Mouse (Mus musculus) ES-Bruce4 (cell line): ENCODE results near the gene Trpc1. TPM values are rescaled to one million over a fixed set of nuclear protein-coding genes. Genes with fewer than 3 reads are reported as not detected.

Source experiments
- H3K27ac ChIP-seq: 2 replicates; pipeline ENCODE4 v1.5.1; 2012; ENCODE audit warnings: low read length, inconsistent platforms; ENCODE audit not compliant: insufficient read depth
- H3K27me3 ChIP-seq: 2 replicates; pipeline ENCODE4 v1.6.1; 2012; ENCODE audit warnings: mild to moderate bottlenecking, low read length, inconsistent platforms; ENCODE audit not compliant: control insufficient read depth, poor library complexity, insufficient read depth, severe bottlenecking
- H3K36me3 ChIP-seq: 2 replicates; pipeline ENCODE4 v1.6.1; 2012; ENCODE audit warnings: inconsistent platforms, mild to moderate bottlenecking, low read length, moderate library complexity; ENCODE audit not compliant: control insufficient read depth, poor library complexity, insufficient read depth, severe bottlenecking
- H3K4me1 ChIP-seq: one replicate; pipeline ENCODE4 v1.8.1; 2011; ENCODE audit warnings: low read length; ENCODE audit not compliant: control insufficient read depth, insufficient read depth
- H3K4me3 ChIP-seq: 2 replicates; pipeline ENCODE4 v1.5.1; 2011; ENCODE audit warnings: low read depth, mild to moderate bottlenecking, low read length
- H3K9ac ChIP-seq: 2 replicates; pipeline ENCODE4 v1.6.1; 2012; ENCODE audit warnings: low read depth, mild to moderate bottlenecking, inconsistent platforms; ENCODE audit not compliant: poor library complexity, severe bottlenecking
- H3K9me3 ChIP-seq: replicated peaks from 2 replicates; pipeline ENCODE4 v1.6.1; 2012; ENCODE audit warnings: mild to moderate bottlenecking, low read length, inconsistent platforms; ENCODE audit not compliant: control insufficient read depth, poor library complexity, insufficient read depth, severe bottlenecking
- CTCF ChIP-seq: IDR thresholded peaks from one replicate; pipeline ENCODE4 v1.8.1; 2011; ENCODE audit warnings: low read depth, low read length
- EP300 ChIP-seq: IDR thresholded peaks from 2 replicates; pipeline ENCODE4 v1.6.1; 2011; ENCODE audit warnings: low read depth, low read length; ENCODE audit not compliant: insufficient read depth
- POLR2A ChIP-seq: IDR thresholded peaks from one replicate; pipeline ENCODE4 v1.8.1; 2011; ENCODE audit warnings: low read length; ENCODE audit not compliant: insufficient read depth
- polyA plus RNA-seq: library from polyadenylated mRNA; stranded (reverse); fragments of >200 nt; gene quantifications from 2 replicates; pipeline ENCODE4 v1.2.4, GENCODE M21; 2011; ENCODE audit warnings: low read depth; ENCODE audit not compliant: missing spikeins, insufficient read depth, insufficient read length

Trpc1 gene
- polyA plus RNA-seq, 1 experiment: 6.2 TPM

GRCm38 (mm10) chr9:95680691-95681090 lies 69.5 kb downstream of the Trpc1 start:
- Histone ChIP-seq H3K4me3 (no peak overlapping the region), H3K9ac (no peak overlapping the region), H3K9me3 (0 out of 2 replicates have a peak, but pooled peaks cover 5% of the 10 kb centered on the region), H3K27ac (no peak overlapping the region), H3K4me1 (no peaks in the 10 kb centered on the region), H3K27me3 (no peaks in the 10 kb centered on the region), H3K36me3 (0 out of 2 replicates have a peak, but pooled peaks cover 2% of the 10 kb centered on the region)
- no peak for TF ChIP-seq EP300
- TF ChIP-seq CTCF: no peak
- TF ChIP-seq POLR2A: no peak

GRCm38 (mm10) chr9:95679966-95680365 lies 70.2 kb downstream of the Trpc1 start:
- Histone ChIP-seq H3K4me1 (no peaks in the 10 kb centered on the region), H3K4me3 (no peak overlapping the region), H3K36me3 (0 out of 2 replicates have a peak, but pooled peaks cover 2% of the 10 kb centered on the region), H3K27ac (no peak overlapping the region), H3K9ac (no peak overlapping the region), H3K9me3 (0 out of 2 replicates have a peak, but pooled peaks cover 5% of the 10 kb centered on the region), H3K27me3 (no peaks in the 10 kb centered on the region)
- no peak for TF ChIP-seq POLR2A
- no peak for TF ChIP-seq CTCF

- Histone ChIP-seq H3K27ac (peak overlapping the region; percentile 85), H3K4me3 (no peak overlapping the region), H3K9ac (no peak overlapping the region), H3K4me1 (no peaks in the 10 kb centered on the region), H3K27me3 (no peaks in the 10 kb centered on the region), H3K9me3 (0 out of 2 replicates have a peak, but pooled peaks cover 5% of the 10 kb centered on the region), H3K36me3 (0 out of 2 replicates have a peak, but pooled peaks cover 2% of the 10 kb centered on the region)
- TF ChIP-seq CTCF (no peak), EP300 (no peak), POLR2A (no peak)
These were observed 74.2 kb downstream of the Trpc1 start for GRCm38 (mm10) chr9:95676021-95676420.

- H3K27me3 ChIP-seq: no peaks in the 10 kb centered on the region
- no peak overlapping the region for H3K4me3 ChIP-seq
- H3K27ac ChIP-seq: no peak overlapping the region
- no peak for TF ChIP-seq CTCF
- no peak for TF ChIP-seq POLR2A
- TF ChIP-seq EP300: no peak
- no peak overlapping the region for H3K9ac ChIP-seq
- 0 out of 2 replicates have a peak, but pooled peaks cover 2% of the 10 kb centered on the region for H3K36me3 ChIP-seq
- H3K4me1 ChIP-seq: no peaks in the 10 kb centered on the region
- 0 out of 2 replicates have a peak, but pooled peaks cover 5% of the 10 kb centered on the region for H3K9me3 ChIP-seq
These were observed 75.0 kb downstream of the Trpc1 start for GRCm38 (mm10) chr9:95675064-95675699.

- Histone ChIP-seq H3K4me1 (no peaks in the 10 kb centered on the region), H3K9ac (no peak overlapping the region), H3K27ac (no peak overlapping the region), H3K36me3 (0 out of 2 replicates have a peak, but pooled peaks cover 2% of the 10 kb centered on the region), H3K27me3 (no peaks in the 10 kb centered on the region), H3K9me3 (0 out of 2 replicates have a peak, but pooled peaks cover 5% of the 10 kb centered on the region), H3K4me3 (no peak overlapping the region)
- TF ChIP-seq POLR2A (no peak), CTCF (peak; percentile 60), EP300 (no peak)
These were observed 77.4 kb downstream of the Trpc1 start for GRCm38 (mm10) chr9:95672760-95673159.

- 0 out of 2 replicates have a peak, but pooled peaks cover 2% of the 10 kb centered on the region for H3K36me3 ChIP-seq
- H3K9ac ChIP-seq: no peak overlapping the region
- no peak overlapping the region for H3K4me3 ChIP-seq
- no peak overlapping the region for H3K27ac ChIP-seq
- no peaks in the 10 kb centered on the region for H3K27me3 ChIP-seq
- H3K9me3 ChIP-seq: 0 out of 2 replicates have a peak, but pooled peaks cover 5% of the 10 kb centered on the region
- TF ChIP-seq EP300 (no peak), POLR2A (no peak), CTCF (no peak)
- no peaks in the 10 kb centered on the region for H3K4me1 ChIP-seq
These were observed 77.8 kb downstream of the Trpc1 start for GRCm38 (mm10) chr9:95672331-95672730.
